Mouse (Mus musculus): Measurements from ENCODE around the gene Gm2916. TPM values are rescaled to one million over a fixed set of nuclear protein-coding genes. Genes with fewer than 3 reads are reported as not detected.
"Not testable (repeated sequence)": the region's sequence is repeated elsewhere in the genome, so short reads cannot be mapped to it uniquely, and the experiment has no call there.

Gene Gm2916
- 0.26 TPM in 1 of 2 replicates, not detected in the other for polyA plus RNA-seq (2015; fragmentation: Nextera tagmentation; extraction: Ambion mirVana)

DNA sequence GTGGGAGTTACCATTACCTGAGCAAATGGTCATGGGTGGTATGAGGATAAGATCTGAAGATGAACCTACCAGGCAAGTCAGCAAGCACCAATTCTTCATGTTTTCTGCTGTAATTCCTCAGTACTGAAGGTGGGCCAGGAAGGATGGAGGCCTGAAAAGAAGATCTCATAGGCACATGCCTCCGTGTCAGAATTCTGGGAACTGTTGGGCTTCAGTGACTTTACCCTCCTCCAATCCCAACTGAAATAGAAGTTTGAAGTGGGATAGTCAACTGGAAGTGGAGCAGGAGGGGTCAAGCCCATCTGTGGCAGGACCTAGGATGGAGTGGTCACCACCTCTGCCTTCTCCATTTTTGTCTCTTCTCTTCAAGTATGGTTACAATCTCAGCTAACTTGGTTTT is at the start of gene Gm2916:
Gene Gm2916, plus strand, starts transcription at position 301 of the 400 bp plus-strand sequence.
- not testable (repeated sequence) for H3K27ac ChIP-seq; H3K9ac ChIP-seq; H3K36me3 ChIP-seq; H3K4me2 ChIP-seq; H3K4me3 ChIP-seq (replicated peaks); ATAC-seq (replicated peaks; ENCODE audit: low FRiP score); H3K4me1 ChIP-seq; H3K27me3 ChIP-seq; H3K9me3 ChIP-seq (replicated peaks)
- no CpG with 5 or more reads among the region's 1 CpGs for WGBS

DNA sequence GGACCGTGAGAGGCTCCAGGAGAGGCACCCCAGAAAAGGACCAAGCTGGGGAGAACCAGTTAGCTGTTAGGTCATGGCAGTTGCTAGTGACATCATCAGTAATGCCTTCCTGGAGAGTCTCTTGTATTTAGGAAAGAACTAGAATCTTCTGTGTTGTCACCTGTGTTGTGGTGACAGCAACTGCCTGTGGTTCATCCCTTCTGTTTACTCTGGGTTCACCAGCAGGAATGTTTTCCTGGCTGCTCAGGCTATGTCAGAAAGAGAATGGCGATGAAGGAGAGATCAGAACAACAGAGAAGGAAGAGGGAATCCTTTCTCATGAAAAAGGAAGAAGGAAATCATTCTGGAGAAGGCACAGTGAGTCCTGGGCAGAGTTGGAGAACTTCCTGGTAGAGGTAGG is 38.0 kb upstream of the Gm2916 start, which contains the start of gene Gm3033:
Gene Gm3033, plus strand, starts transcription at position 301 of the 400 bp plus-strand sequence.
- ATAC-seq (replicated peaks; ENCODE audit: low FRiP score); H3K4me1 ChIP-seq; H3K9me3 ChIP-seq (replicated peaks); H3K4me3 ChIP-seq (replicated peaks); H3K4me2 ChIP-seq; H3K27me3 ChIP-seq; H3K9ac ChIP-seq; H3K27ac ChIP-seq; H3K36me3 ChIP-seq: not testable (repeated sequence)
- WGBS = no CpG with 5 or more reads among the region's 2 CpGs

DNA sequence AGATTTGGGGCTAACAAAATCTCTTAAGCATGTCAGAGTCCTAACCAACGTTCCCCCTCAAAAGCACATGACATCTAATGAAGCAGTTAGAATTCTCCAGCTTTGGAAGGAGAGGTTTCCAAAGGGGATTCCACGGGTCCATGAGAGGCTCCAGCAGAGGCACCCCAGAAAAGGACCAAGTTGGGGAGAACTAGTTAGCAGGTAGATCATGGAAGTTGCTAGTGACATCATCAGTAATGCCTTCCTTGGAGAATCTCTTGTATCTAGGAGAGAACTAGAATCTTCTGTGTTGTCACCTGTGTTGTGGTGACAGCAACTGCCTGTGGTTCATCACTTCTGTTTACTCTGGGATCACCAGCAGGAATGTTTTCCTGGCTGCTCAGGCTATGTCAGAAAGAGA is 47.5 kb downstream of the Gm2916 start, which contains the start of gene Gm3029:
Gene Gm3029, plus strand, starts transcription at position 301 of the 400 bp plus-strand sequence.
- H3K4me1 ChIP-seq; H3K4me2 ChIP-seq; ATAC-seq (replicated peaks; ENCODE audit: low FRiP score); H3K9me3 ChIP-seq (replicated peaks); H3K9ac ChIP-seq; H3K4me3 ChIP-seq (replicated peaks); H3K36me3 ChIP-seq; H3K27me3 ChIP-seq; H3K27ac ChIP-seq: not testable (repeated sequence)
- 43% methylated on average over 1 of the region's 2 CpGs for WGBS

DNA sequence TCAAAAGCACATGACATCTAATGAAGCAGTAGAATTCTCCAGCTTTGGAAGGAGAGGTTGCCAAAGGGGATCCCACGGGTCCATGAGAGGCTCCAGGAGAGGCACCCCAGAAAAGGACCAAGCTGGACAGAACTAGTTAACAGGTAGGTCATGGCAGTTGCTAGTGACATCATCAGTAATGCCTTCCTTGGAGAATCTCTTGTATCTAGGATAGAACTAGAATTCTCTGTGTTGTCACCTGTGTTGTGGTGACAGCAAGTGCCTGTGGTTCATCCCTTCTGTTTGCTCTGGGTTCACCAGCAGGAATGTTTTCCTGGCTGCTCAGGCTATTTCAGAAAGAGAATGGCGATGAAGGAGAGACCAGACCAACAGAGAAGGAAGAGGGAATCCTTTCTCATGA is 79.3 kb downstream of the Gm2916 start, which contains the start of gene Gm3095:
Gene Gm3095, plus strand, starts transcription at position 301 of the 400 bp plus-strand sequence.
- H3K4me1 ChIP-seq; H3K27ac ChIP-seq; ATAC-seq (replicated peaks; ENCODE audit: low FRiP score); H3K9me3 ChIP-seq (replicated peaks); H3K27me3 ChIP-seq; H3K9ac ChIP-seq; H3K4me2 ChIP-seq; H3K36me3 ChIP-seq; H3K4me3 ChIP-seq (replicated peaks): not testable (repeated sequence)
- WGBS = no CpG with 5 or more reads among the region's 2 CpGs

Other genes with a start within 250 kb of the Gm2916 start
- gene Gm3012, start 249.7 kb upstream of the Gm2916 start, polyA plus RNA-seq (2015; fragmentation: Nextera tagmentation; extraction: Ambion mirVana) = not detected in 2 replicates
- gene Gm3020, start 232.1 kb upstream of the Gm2916 start, polyA plus RNA-seq (2015; fragmentation: Nextera tagmentation; extraction: Ambion mirVana) = 0.63 and 0.66 TPM in 2 replicates
- not detected in 2 replicates for gene Gm3043, start 195.4 kb upstream of the Gm2916 start, polyA plus RNA-seq (2015; fragmentation: Nextera tagmentation; extraction: Ambion mirVana)
- 0.13 and 0.23 TPM in 2 replicates for gene Gm3002, start 74.1 kb upstream of the Gm2916 start, polyA plus RNA-seq (2015; fragmentation: Nextera tagmentation; extraction: Ambion mirVana)
- not detected in 2 replicates for gene Gm3033, start 37.9 kb upstream of the Gm2916 start, polyA plus RNA-seq (2015; fragmentation: Nextera tagmentation; extraction: Ambion mirVana)
- not detected in 2 replicates for gene Gm3029, start 47.6 kb downstream of the Gm2916 start, polyA plus RNA-seq (2015; fragmentation: Nextera tagmentation; extraction: Ambion mirVana)
- gene Gm3095, start 79.4 kb downstream of the Gm2916 start, polyA plus RNA-seq (2015; fragmentation: Nextera tagmentation; extraction: Ambion mirVana) = not detected in 2 replicates
- gene Gm3099, start 114.2 kb downstream of the Gm2916 start, polyA plus RNA-seq (2015; fragmentation: Nextera tagmentation; extraction: Ambion mirVana) = not detected in 2 replicates
- not detected in 2 replicates for gene Gm5796, start 139.8 kb downstream of the Gm2916 start, polyA plus RNA-seq (2015; fragmentation: Nextera tagmentation; extraction: Ambion mirVana)
- not detected in 2 replicates for gene Gm3115, start 199.9 kb downstream of the Gm2916 start, polyA plus RNA-seq (2015; fragmentation: Nextera tagmentation; extraction: Ambion mirVana)
- gene Gm8108, start 226.4 kb downstream of the Gm2916 start, polyA plus RNA-seq (2015; fragmentation: Nextera tagmentation; extraction: Ambion mirVana) = not detected in 2 replicates

All from kidney, embryonic 15.5 days (tissue).